Mouse (Mus musculus) B cell, adult 2 months (primary cell): ENCODE data around the gene Zfp82.

Experiments used
- DNase-seq, 2 experiments: peaks; one replicate each; pipeline ENCODE4 v3.0.0; 2022

The Zfp82 gene

GRCm38 (mm10) chr7:30072146-30073028 is at the start of gene Zfp82:
Zfp82 (minus strand) TSS chr7:30072900.
- peak; percentile 78 to 81 for DNase-seq

GRCm38 (mm10) chr7:30122188-30122530 is 49.5 kb upstream of the Zfp82 start:
- DNase-seq, result no peak

GRCm38 (mm10) chr7:30121308-30122187 is 48.8 kb upstream of the Zfp82 start, which contains the start of gene Zfp382:
Zfp382 (plus strand) TSS chr7:30121942.
- DNase-seq, result peak; percentile 92

GRCm38 (mm10) chr7:30117935-30118334 is 45.2 kb upstream of the Zfp82 start:
- DNase-seq, result peak in 1 of 2 experiments; percentile 2

- DNase-seq, result no peak
These were observed 43.4 kb upstream of the Zfp82 start for GRCm38 (mm10) chr7:30116076-30116475.

GRCm38 (mm10) chr7:30099297-30099696 is 26.6 kb upstream of the Zfp82 start:
- peak; percentile 26 to 30 for DNase-seq

- DNase-seq, result no peak
These were observed 22.9 kb upstream of the Zfp82 start for GRCm38 (mm10) chr7:30095551-30096125.

- peak; percentile 82 to 83 for DNase-seq
These were observed 22.1 kb upstream of the Zfp82 start, which contains the start of gene Zfp260 for GRCm38 (mm10) chr7:30094646-30095429. Zfp260 (plus strand) TSS chr7:30094777.

GRCm38 (mm10) chr7:30093918-30094415 is 21.3 kb upstream of the Zfp82 start:
- no peak for DNase-seq

GRCm38 (mm10) chr7:30092666-30093065 is 20.0 kb upstream of the Zfp82 start:
- DNase-seq, result no peak

- DNase-seq, result peak; percentile 37 to 45
These were observed 18.4 kb upstream of the Zfp82 start for GRCm38 (mm10) chr7:30090970-30091585.

- DNase-seq, result peak; percentile 92 to 93
These were observed 17.6 kb upstream of the Zfp82 start, which contains the start of the genes Gm26920 and Zfp566 for GRCm38 (mm10) chr7:30090092-30090969. Gm26920 (minus strand) TSS chr7:30090410. Zfp566 (minus strand) TSS chr7:30090527.

GRCm38 (mm10) chr7:30089405-30089804 is 16.7 kb upstream of the Zfp82 start:
- DNase-seq, result no peak

GRCm38 (mm10) chr7:30086524-30086923 is 13.8 kb upstream of the Zfp82 start:
- DNase-seq, result no peak

GRCm38 (mm10) chr7:30064622-30065021 is 8.1 kb downstream of the Zfp82 start:
- no peak for DNase-seq

- peak; percentile 7 to 21 for DNase-seq
These were observed 10.2 kb downstream of the Zfp82 start for GRCm38 (mm10) chr7:30062478-30062877.

GRCm38 (mm10) chr7:30060341-30060740 is 12.4 kb downstream of the Zfp82 start:
- no peak for DNase-seq

GRCm38 (mm10) chr7:30053591-30053990 is 19.1 kb downstream of the Zfp82 start:
- no peak for DNase-seq

GRCm38 (mm10) chr7:30050882-30051548 is 21.7 kb downstream of the Zfp82 start, which contains the start of gene Zfp14:
Zfp14 (minus strand) TSS chr7:30051380.
- DNase-seq, result peak; percentile 87 to 89

- DNase-seq, result no peak
These were observed 24.6 kb downstream of the Zfp82 start for GRCm38 (mm10) chr7:30048126-30048525.
